Mouse (Mus musculus): ENCODE results near the gene Ripor2. TPM values are rescaled to one million over a fixed set of nuclear protein-coding genes. Genes with fewer than 3 reads are reported as not detected.

The Ripor2 gene
- total RNA-seq, 4 experiments from 2014 or later: 3.1 to 9.0 (median 4.5) TPM

- no peak for DNase-seq (ENCODE audit: low spot score in 2 of 2)
Measured at GRCm38 (mm10) chr13:24584403-24584802, 2.4 kb downstream of the Ripor2 start.

GRCm38 (mm10) chr13:24584841-24585240 lies 2.9 kb downstream of the Ripor2 start:
- no peak for DNase-seq (ENCODE audit: low spot score in 2 of 2)

GRCm38 (mm10) chr13:24585369-24585768 lies 3.4 kb downstream of the Ripor2 start:
- DNase-seq (ENCODE audit: low spot score in 2 of 2): no peak

- no peak for DNase-seq (ENCODE audit: low spot score in 2 of 2)
Measured at GRCm38 (mm10) chr13:24587192-24587895, 5.4 kb downstream of the Ripor2 start.

GRCm38 (mm10) chr13:24588603-24589002 lies 6.6 kb downstream of the Ripor2 start:
- DNase-seq (ENCODE audit: low spot score in 2 of 2): no peak

GRCm38 (mm10) chr13:24591737-24592136 lies 9.7 kb downstream of the Ripor2 start:
- DNase-seq (ENCODE audit: low spot score in 2 of 2): no peak

GRCm38 (mm10) chr13:24594303-24594702 lies 12.3 kb downstream of the Ripor2 start:
- DNase-seq (ENCODE audit: low spot score in 2 of 2): no peak

- DNase-seq (ENCODE audit: low spot score in 2 of 2): no peak
Measured at GRCm38 (mm10) chr13:24599631-24600041, 17.6 kb downstream of the Ripor2 start.

- no peak for DNase-seq (ENCODE audit: low spot score in 2 of 2)
Measured at GRCm38 (mm10) chr13:24602978-24603377, 21.0 kb downstream of the Ripor2 start.

- no peak for DNase-seq (ENCODE audit: low spot score in 2 of 2)
Measured at GRCm38 (mm10) chr13:24603591-24604009, 21.6 kb downstream of the Ripor2 start.

- no peak for DNase-seq (ENCODE audit: low spot score in 2 of 2)
Measured at GRCm38 (mm10) chr13:24604096-24604495, 22.1 kb downstream of the Ripor2 start.

- DNase-seq (ENCODE audit: low spot score in 2 of 2): no peak
Measured at GRCm38 (mm10) chr13:24604761-24605591, 23.0 kb downstream of the Ripor2 start.

- DNase-seq (ENCODE audit: low spot score in 2 of 2): no peak
Measured at GRCm38 (mm10) chr13:24605755-24606154, 23.8 kb downstream of the Ripor2 start.

GRCm38 (mm10) chr13:24607961-24608360 lies 26.0 kb downstream of the Ripor2 start:
- no peak for DNase-seq (ENCODE audit: low spot score in 2 of 2)

- no peak for DNase-seq (ENCODE audit: low spot score in 2 of 2)
Measured at GRCm38 (mm10) chr13:24608709-24609108, 26.7 kb downstream of the Ripor2 start.

- no peak for DNase-seq (ENCODE audit: low spot score in 2 of 2)
Measured at GRCm38 (mm10) chr13:24610883-24611282, 28.9 kb downstream of the Ripor2 start.

GRCm38 (mm10) chr13:24613031-24613430 lies 31.0 kb downstream of the Ripor2 start:
- no peak for DNase-seq (ENCODE audit: low spot score in 2 of 2)

GRCm38 (mm10) chr13:24613433-24613832 lies 31.4 kb downstream of the Ripor2 start:
- no peak for DNase-seq (ENCODE audit: low spot score in 2 of 2)

GRCm38 (mm10) chr13:24613927-24614780 lies 32.2 kb downstream of the Ripor2 start:
- DNase-seq (ENCODE audit: low spot score in 2 of 2): no peak

GRCm38 (mm10) chr13:24615921-24616565 lies 34.1 kb downstream of the Ripor2 start:
- DNase-seq (ENCODE audit: low spot score in 2 of 2): no peak

- no peak for DNase-seq (ENCODE audit: low spot score in 2 of 2)
Measured at GRCm38 (mm10) chr13:24616645-24617044, 34.7 kb downstream of the Ripor2 start.

All from gastrocnemius, adult 8-10 months (tissue).